Comparison of ENCODE assay signal across 10 mouse cellular contexts in genomic region chr11:51800634-51801325, GRCm38 (mm10). TPM values are rescaled to one million over a fixed set of nuclear protein-coding genes. Genes with fewer than 3 reads are reported as not detected.
DNase-seq lines count a peak whose midpoint lies in the region; ATAC-seq and TF ChIP-seq lines count a peak whose summit lies in the region.
"Had no signal": no experiment of that assay in that cellular context is flagged by ENCODE, and none has a peak within 500 bp of the region (broad histone marks: within the 10 kb centered on the region; RNA-seq: fewer than 3 reads in every experiment).

No protein-coding gene starts in this region.

- no peak for DNase-seq in layer of hippocampus, adult 2 months (ENCODE audit: low spot score in 2 of 2)
- no peak for DNase-seq in layer of hippocampus, adult 8-10 months (ENCODE audit: low spot score in 2 of 2)
- peak; percentile 38 for DNase-seq in T-cell, adult 2 months (ENCODE audit: low spot score)
- peak; percentile 69 for DNase-seq in naive thymus-derived CD4-positive, alpha-beta T cell, adult 2 months (ENCODE audit: low read depth)
- DNase-seq in retina, postnatal 1 day = no peak
- DNase-seq in cerebellum, adult 11-12 months = no peak
- no peak for DNase-seq in embryo, embryonic 10 days (ENCODE audit: low spot score)
- DNase-seq: thymus, adult 18-20 months had no signal

- H3K36me3 ChIP-seq in heart, embryonic 13.5 days = no peaks in the 10 kb centered on the region
- H3K36me3 ChIP-seq: G1E had no signal

- no peaks in the 10 kb centered on the region for H3K27me3 ChIP-seq in heart, embryonic 13.5 days (replicated peaks)

- H3K4me1 ChIP-seq in heart, embryonic 13.5 days = peaks cover 20% of the 10 kb centered on the region

- no peaks in the 10 kb centered on the region for H3K9me3 ChIP-seq in heart, embryonic 13.5 days
- H3K9me3 ChIP-seq: G1E had no signal

- no peak for ATAC-seq in heart, embryonic 13.5 days (ENCODE audit: extremely low read depth, insufficient number of reproducible peaks, low FRiP score, low TSS enrichment)

- peak overlapping the region; percentile 59 for H3K4me2 ChIP-seq in heart, embryonic 13.5 days

- no peak overlapping the region for H3K4me3 ChIP-seq in layer of hippocampus, adult 2 months
- peak overlapping the region; percentile 18; the same call in 1 of the 2 replicates for H3K4me3 ChIP-seq in heart, embryonic 13.5 days

- H3K9ac ChIP-seq in heart, embryonic 13.5 days = peak overlapping the region; percentile 74

- no peak for TF ChIP-seq CTCF in layer of hippocampus, adult 2 months (conservative IDR thresholded peaks at IDR 0.05)

- peak overlapping the region; percentile 53; the same call in 1 of the 2 replicates for H3K27ac ChIP-seq in layer of hippocampus, adult 2 months
- peak overlapping the region; percentile 89 for H3K27ac ChIP-seq in heart, embryonic 13.5 days (replicated peaks)

- WGBS in heart, embryonic 13.5 days = 21% methylated on average over 8 of the region's 8 CpGs

RNA-seq across cellular contexts. Expression of gene Sar1b, which starts 37.3 kb away (rescaled TPM):
- 10 to 100 TPM; 71.7 to 72.0 TPM for total RNA-seq in layer of hippocampus, adult 2 months (2021)
- 10 to 100 TPM; 67.5 to 74.9 (median 70.7) TPM for total RNA-seq in layer of hippocampus, adult 8-10 months (2022)
- polyA plus RNA-seq in heart, embryonic 13.5 days (2015; fragmentation: Nextera tagmentation; extraction: Ambion mirVana) = 133 TPM in 2 replicates

RNA-seq across cellular contexts. Expression of gene Sec24a, which starts 37.3 kb away (rescaled TPM):
- total RNA-seq in layer of hippocampus, adult 2 months (2021) = 10 to 100 TPM; 17.6 to 21.6 TPM
- 10 to 100 TPM; 19.4 to 23.8 (median 20.5) TPM for total RNA-seq in layer of hippocampus, adult 8-10 months (2022)
- polyA plus RNA-seq in heart, embryonic 13.5 days (2015; fragmentation: Nextera tagmentation; extraction: Ambion mirVana) = 9.9 and 10.3 TPM in 2 replicates

RNA-seq across cellular contexts. Expression of gene Jade2, which starts 56.7 kb away (rescaled TPM):
- total RNA-seq in layer of hippocampus, adult 2 months (2021) = 10 to 100 TPM; 39.2 to 42.1 TPM
- 10 to 100 TPM; 50.6 to 54.2 (median 52.0) TPM for total RNA-seq in layer of hippocampus, adult 8-10 months (2022)
- 0.60 and 0.78 TPM in 2 replicates for polyA plus RNA-seq in heart, embryonic 13.5 days (2015; fragmentation: Nextera tagmentation; extraction: Ambion mirVana)

Comparison
In these comparisons a context has a peak if more than half of its experiments do, and no peak if none do; other contexts are left out.
1. DNase-seq: peak in T-cell, adult 2 months (single experiment) and naive thymus-derived CD4-positive, alpha-beta T cell, adult 2 months (single experiment); none in layer of hippocampus, adult 2 months (0 of 2), layer of hippocampus, adult 8-10 months (0 of 2), retina, postnatal 1 day (single experiment), cerebellum, adult 11-12 months (single experiment) and embryo, embryonic 10 days (single experiment).